8 mouse cellular contexts compared by ENCODE assay signal in genomic region chr13:12702804-12703612, GRCm38 (mm10).
A peak's percentile ranks its signal among the peaks of the same experiment; 100 is the strongest.
DNase-seq lines count a peak whose midpoint lies in the region; ATAC-seq lines count a peak whose summit lies in the region.
"Not testable (repeated sequence)": the region's sequence is repeated elsewhere in the genome, so short reads cannot be mapped to it uniquely, and the experiment has no call there.

No protein-coding gene starts in this region.

- H3K4me3 ChIP-seq in embryonic facial prominence, embryonic 14.5 days (ENCODE audit: low read depth, low read length) = peak overlapping the region; percentile 20; the same call in 1 of the 2 replicates
- not testable (repeated sequence) for H3K4me3 ChIP-seq in hindbrain, embryonic 12.5 days; liver, embryonic 13.5 days (replicated peaks); midbrain, embryonic 12.5 days
- H3K4me3 ChIP-seq in kidney, embryonic 16.5 days (ENCODE audit: low read length) = peak overlapping the region; percentile 26
- H3K4me3 ChIP-seq in stomach, embryonic 15.5 days (replicated peaks) = peak overlapping the region; percentile 23; the same call in 1 of the 2 replicates

- DNase-seq in NIH3T3 (ENCODE audit: low read depth) = peak; percentile 64
- DNase-seq in embryonic facial prominence, embryonic 14.5 days (ENCODE audit: low spot score) = not testable (repeated sequence)
- peak; percentile 51 to 56 for DNase-seq in heart, adult 9 months (ENCODE audit: low spot score in 2 of 2)
- peak; percentile 29 for DNase-seq in liver, embryonic 13.5 days

- 3% methylated on average over 10 of the region's 27 CpGs for WGBS in embryonic facial prominence, embryonic 14.5 days
- 4% methylated on average over 18 of the region's 27 CpGs for WGBS in hindbrain, embryonic 12.5 days
- 2% methylated on average over 16 of the region's 27 CpGs for WGBS in kidney, embryonic 16.5 days
- 1% methylated on average over 17 of the region's 27 CpGs for WGBS in liver, embryonic 13.5 days (ENCODE audit: insufficient replicate concordance)
- WGBS in midbrain, embryonic 12.5 days = 9% methylated on average over 19 of the region's 27 CpGs
- WGBS in stomach, embryonic 15.5 days = 1% methylated on average over 15 of the region's 27 CpGs

- H3K4me1 ChIP-seq in embryonic facial prominence, embryonic 14.5 days (ENCODE audit: control insufficient read depth, insufficient read depth, low read length); hindbrain, embryonic 12.5 days; kidney, embryonic 16.5 days (ENCODE audit: insufficient read depth, low read length); liver, embryonic 13.5 days (replicated peaks); midbrain, embryonic 12.5 days; stomach, embryonic 15.5 days: not testable (repeated sequence)

- not testable (repeated sequence) for H3K27me3 ChIP-seq in embryonic facial prominence, embryonic 14.5 days (replicated peaks; ENCODE audit: control insufficient read depth, insufficient read depth, low read length); hindbrain, embryonic 12.5 days; kidney, embryonic 16.5 days (ENCODE audit: insufficient read depth, low read length); liver, embryonic 13.5 days; midbrain, embryonic 12.5 days; stomach, embryonic 15.5 days (replicated peaks)

- not testable (repeated sequence) for H3K27ac ChIP-seq in embryonic facial prominence, embryonic 14.5 days (replicated peaks; ENCODE audit: low read depth, low read length); hindbrain, embryonic 12.5 days; kidney, embryonic 16.5 days (ENCODE audit: low read length); liver, embryonic 13.5 days; midbrain, embryonic 12.5 days (replicated peaks); stomach, embryonic 15.5 days

- not testable (repeated sequence) for H3K36me3 ChIP-seq in embryonic facial prominence, embryonic 14.5 days (ENCODE audit: control insufficient read depth, insufficient read depth, low read length); hindbrain, embryonic 12.5 days; kidney, embryonic 16.5 days (ENCODE audit: insufficient read depth, low read length); liver, embryonic 13.5 days; midbrain, embryonic 12.5 days; stomach, embryonic 15.5 days

- H3K4me2 ChIP-seq in embryonic facial prominence, embryonic 14.5 days (ENCODE audit: low read depth, low read length) = peak overlapping the region; percentile 34
- 0 out of 2 replicates have a peak overlapping the region, but pooled peaks have one; percentile 29 for H3K4me2 ChIP-seq in hindbrain, embryonic 12.5 days (replicated peaks)
- H3K4me2 ChIP-seq in kidney, embryonic 16.5 days (replicated peaks; ENCODE audit: low read depth, low read length) = peak overlapping the region; percentile 35; the same call in 1 of the 2 replicates
- peak overlapping the region; percentile 37 for H3K4me2 ChIP-seq in liver, embryonic 13.5 days
- not testable (repeated sequence) for H3K4me2 ChIP-seq in midbrain, embryonic 12.5 days (replicated peaks)
- peak overlapping the region; percentile 35 for H3K4me2 ChIP-seq in stomach, embryonic 15.5 days

- peak; percentile 39; the same call in 1 of the 2 replicates for ATAC-seq in embryonic facial prominence, embryonic 14.5 days (ENCODE audit: low read depth)
- peak; percentile 23 for ATAC-seq in hindbrain, embryonic 12.5 days (ENCODE audit: low FRiP score)
- peak; percentile 67 for ATAC-seq in kidney, embryonic 16.5 days (ENCODE audit: low FRiP score, low TSS enrichment)
- ATAC-seq in liver, embryonic 13.5 days (ENCODE audit: low read depth) = peak; percentile 90
- peak; percentile 32; the same call in 1 of the 2 replicates for ATAC-seq in midbrain, embryonic 12.5 days (ENCODE audit: low FRiP score, low read depth)
- peak; percentile 74 for ATAC-seq in stomach, embryonic 15.5 days (ENCODE audit: insufficient read depth, low FRiP score, low read depth)

- H3K9ac ChIP-seq in embryonic facial prominence, embryonic 14.5 days (ENCODE audit: low read depth, low read length); hindbrain, embryonic 12.5 days; kidney, embryonic 16.5 days (replicated peaks; ENCODE audit: low read length); liver, embryonic 13.5 days; midbrain, embryonic 12.5 days (replicated peaks); stomach, embryonic 15.5 days: not testable (repeated sequence)

- H3K9me3 ChIP-seq in embryonic facial prominence, embryonic 14.5 days (ENCODE audit: control insufficient read depth, low read length); hindbrain, embryonic 12.5 days (replicated peaks); kidney, embryonic 16.5 days (ENCODE audit: low read length); liver, embryonic 13.5 days (replicated peaks); midbrain, embryonic 12.5 days; stomach, embryonic 15.5 days: not testable (repeated sequence)

Comparison
In these comparisons a context has a peak if more than half of its experiments do, and no peak if none do; other contexts are left out.
1. ATAC-seq: peak in every context shown above with its lines; median percentile 90 in liver, embryonic 13.5 days; 74 in stomach, embryonic 15.5 days; 67 in kidney, embryonic 16.5 days; 39 in embryonic facial prominence, embryonic 14.5 days; 32 in midbrain, embryonic 12.5 days; 23 in hindbrain, embryonic 12.5 days.